ENCODE assay signal across 10 mouse cellular contexts in genomic region chr15:98691486-98692147, GRCm38 (mm10). TPM values are rescaled to one million over a fixed set of nuclear protein-coding genes. Genes with fewer than 3 reads are reported as not detected.
A peak's percentile ranks its signal among the peaks of the same experiment; 100 is the strongest.
DNase-seq lines count a peak whose midpoint lies in the region; ATAC-seq lines count a peak whose summit lies in the region.
"Had no signal": no experiment of that assay in that cellular context is flagged by ENCODE, and none has a peak within 500 bp of the region (broad histone marks: within the 10 kb centered on the region; RNA-seq: fewer than 3 reads in every experiment).

No protein-coding gene starts in this region.

- no peak overlapping the region for H3K9ac ChIP-seq in heart, embryonic 11.5 days (ENCODE audit: low read depth, low read length)
- H3K9ac ChIP-seq in forebrain, embryonic 14.5 days (ENCODE audit: low read length), result no peak overlapping the region
- H3K9ac ChIP-seq in midbrain, embryonic 14.5 days (replicated peaks; ENCODE audit: low read length), result no peak overlapping the region
- H3K9ac ChIP-seq: limb, embryonic 15.5 days had no signal

- H3K27ac ChIP-seq in heart, embryonic 11.5 days (ENCODE audit: low read depth, low read length), result peak overlapping the region; percentile 82
- H3K27ac ChIP-seq in forebrain, embryonic 14.5 days (ENCODE audit: low read depth, low read length), result no peak overlapping the region
- H3K27ac ChIP-seq in midbrain, embryonic 14.5 days (replicated peaks; ENCODE audit: low read depth, low read length), result peak overlapping the region; percentile 43

- H3K9me3 ChIP-seq in heart, embryonic 11.5 days (replicated peaks; ENCODE audit: control insufficient read depth, low read length), result no peaks in the 10 kb centered on the region
- H3K9me3 ChIP-seq in forebrain, embryonic 14.5 days (replicated peaks; ENCODE audit: control insufficient read depth, low read length), result no peaks in the 10 kb centered on the region
- no peaks in the 10 kb centered on the region for H3K9me3 ChIP-seq in midbrain, embryonic 14.5 days (ENCODE audit: control insufficient read depth, low read length)
- H3K9me3 ChIP-seq: limb, embryonic 15.5 days had no signal

- H3K4me3 ChIP-seq in heart, embryonic 11.5 days (ENCODE audit: low read depth, low read length), result no peak overlapping the region
- no peak overlapping the region for H3K4me3 ChIP-seq in forebrain, embryonic 14.5 days (ENCODE audit: low read depth, low read length)
- H3K4me3 ChIP-seq in midbrain, embryonic 14.5 days (replicated peaks; ENCODE audit: low read depth, low read length), result no peak overlapping the region
- H3K4me3 ChIP-seq: limb, embryonic 15.5 days had no signal

- ATAC-seq in heart, embryonic 11.5 days (replicated peaks; ENCODE audit: insufficient number of reproducible peaks, low FRiP score, low TSS enrichment), result no peak
- peak; percentile 15; the same call in 1 of the 2 replicates for ATAC-seq in forebrain, embryonic 14.5 days
- peak; percentile 69; the same call in 1 of the 2 replicates for ATAC-seq in midbrain, embryonic 14.5 days (ENCODE audit: low FRiP score, low TSS enrichment)
- ATAC-seq in monocyte, adult 5-6 weeks (replicated peaks; ENCODE audit: insufficient number of reproducible peaks, low FRiP score, low TSS enrichment, poor library complexity, severe bottlenecking), result no peak

- WGBS in heart, embryonic 11.5 days (ENCODE audit: insufficient replicate concordance), result 48% methylated on average over 7 of the region's 7 CpGs
- WGBS in forebrain, embryonic 14.5 days, result 9% methylated on average over 7 of the region's 7 CpGs
- 1% methylated on average over 7 of the region's 7 CpGs for WGBS in midbrain, embryonic 14.5 days

- no peaks in the 10 kb centered on the region for H3K36me3 ChIP-seq in heart, embryonic 11.5 days (ENCODE audit: control insufficient read depth, insufficient read depth, low read length)
- H3K36me3 ChIP-seq in forebrain, embryonic 14.5 days (ENCODE audit: control insufficient read depth, insufficient read depth, low read length), result no peaks in the 10 kb centered on the region
- no peaks in the 10 kb centered on the region for H3K36me3 ChIP-seq in midbrain, embryonic 14.5 days (ENCODE audit: control insufficient read depth, insufficient read depth, low read length)
- H3K36me3 ChIP-seq: limb, embryonic 15.5 days had no signal

- H3K27me3 ChIP-seq in heart, embryonic 11.5 days (ENCODE audit: control insufficient read depth, insufficient read depth, low read length), result no peaks in the 10 kb centered on the region
- no peaks in the 10 kb centered on the region; the same call in 1 of the 2 replicates for H3K27me3 ChIP-seq in forebrain, embryonic 14.5 days (replicated peaks; ENCODE audit: control insufficient read depth, insufficient read depth, low read length)
- H3K27me3 ChIP-seq in midbrain, embryonic 14.5 days (ENCODE audit: control insufficient read depth, insufficient read depth, low read length), result no peaks in the 10 kb centered on the region
- H3K27me3 ChIP-seq: limb, embryonic 15.5 days had no signal

- peak overlapping the region; percentile 12; the same call in 1 of the 2 replicates for H3K4me2 ChIP-seq in heart, embryonic 11.5 days
- H3K4me2 ChIP-seq in forebrain, embryonic 14.5 days (ENCODE audit: low read length), result no peak overlapping the region
- H3K4me2 ChIP-seq in midbrain, embryonic 14.5 days (ENCODE audit: low read length), result peak overlapping the region; percentile 31
- H3K4me2 ChIP-seq: limb, embryonic 15.5 days had no signal

- H3K4me1 ChIP-seq in heart, embryonic 11.5 days (ENCODE audit: control insufficient read depth, insufficient read depth, low read length), result peaks cover 23% of the 10 kb centered on the region
- peaks cover 11% of the 10 kb centered on the region for H3K4me1 ChIP-seq in forebrain, embryonic 14.5 days (ENCODE audit: control insufficient read depth, insufficient read depth, low read length)
- peaks cover 17% of the 10 kb centered on the region for H3K4me1 ChIP-seq in midbrain, embryonic 14.5 days (ENCODE audit: control insufficient read depth, insufficient read depth, low read length)

- DNase-seq in heart, postnatal 4 days, result no peak
- DNase-seq in R1 (ENCODE audit: low read depth, low spot score), result peak; percentile 66
- peak; percentile 72 for DNase-seq in forebrain, embryonic 14.5 days (ENCODE audit: low spot score)
- DNase-seq in midbrain, embryonic 14.5 days, result peak; percentile 87
- no peak for DNase-seq in testis, postnatal 14 days (ENCODE audit: low spot score)
- no peak for DNase-seq in thymus, postnatal 25 days

RNA-seq across cellular contexts. Expression of gene Rnd1, which starts 14.4 kb away (rescaled TPM):
- 1.2 and 1.6 TPM in 2 replicates for polyA plus RNA-seq in heart, embryonic 11.5 days (2014; fragmentation: Nextera tagmentation; extraction: Ambion mirVana)
- total RNA-seq in heart, postnatal 4 days (2021), result 1 to 10 TPM; 1.5 TPM
- polyA plus RNA-seq in forebrain, embryonic 14.5 days (2014; fragmentation: Nextera tagmentation; extraction: Ambion mirVana), result 6.3 and 6.8 TPM in 2 replicates
- polyA plus RNA-seq in midbrain, embryonic 14.5 days (2014; fragmentation: Nextera tagmentation; extraction: Ambion mirVana), result 7.4 and 9.2 TPM in 2 replicates
- total RNA-seq in monocyte, adult 5-6 weeks (2017), result 1.2 to 2.8 TPM (median 1.5 TPM) in 3 replicates

RNA-seq across cellular contexts. Expression of gene Ccdc65, which starts 16.4 kb away (rescaled TPM):
- 0.23 and 0.37 TPM in 2 replicates for polyA plus RNA-seq in heart, embryonic 11.5 days (2014; fragmentation: Nextera tagmentation; extraction: Ambion mirVana)
- total RNA-seq in heart, postnatal 4 days (2021), result under 1 TPM; 0.38 to 0.55 TPM
- polyA plus RNA-seq in forebrain, embryonic 14.5 days (2014; fragmentation: Nextera tagmentation; extraction: Ambion mirVana), result 3.2 and 3.3 TPM in 2 replicates
- 5.7 and 6.3 TPM in 2 replicates for polyA plus RNA-seq in midbrain, embryonic 14.5 days (2014; fragmentation: Nextera tagmentation; extraction: Ambion mirVana)
- not detected in 3 replicates for total RNA-seq in monocyte, adult 5-6 weeks (2017)
- total RNA-seq: gastrocnemius, postnatal 10 days had no signal

RNA-seq across cellular contexts. Expression of gene Ddx23, which starts 28.9 kb away (rescaled TPM):
- polyA plus RNA-seq in heart, embryonic 11.5 days (2014; fragmentation: Nextera tagmentation; extraction: Ambion mirVana), result 11.2 and 19.6 TPM in 2 replicates
- 10 to 100 TPM; 57.6 to 59.6 TPM for total RNA-seq in heart, postnatal 4 days (2021)
- 18.2 and 24.3 TPM in 2 replicates for polyA plus RNA-seq in forebrain, embryonic 14.5 days (2014; fragmentation: Nextera tagmentation; extraction: Ambion mirVana)
- 17.7 and 24.9 TPM in 2 replicates for polyA plus RNA-seq in midbrain, embryonic 14.5 days (2014; fragmentation: Nextera tagmentation; extraction: Ambion mirVana)
- total RNA-seq in monocyte, adult 5-6 weeks (2017), result 106 to 143 TPM (median 108 TPM) in 3 replicates

RNA-seq across cellular contexts. Expression of gene Fkbp11, which starts 36.4 kb away (rescaled TPM):
- polyA plus RNA-seq in heart, embryonic 11.5 days (2014; fragmentation: Nextera tagmentation; extraction: Ambion mirVana), result 20.4 and 21.1 TPM in 2 replicates
- 10 to 100 TPM; 11.0 to 12.8 TPM for total RNA-seq in heart, postnatal 4 days (2021)
- polyA plus RNA-seq in forebrain, embryonic 14.5 days (2014; fragmentation: Nextera tagmentation; extraction: Ambion mirVana), result 2.6 and 3.8 TPM in 2 replicates
- polyA plus RNA-seq in midbrain, embryonic 14.5 days (2014; fragmentation: Nextera tagmentation; extraction: Ambion mirVana), result 1.7 and 3.8 TPM in 2 replicates
- 0.11 to 2.2 TPM in 2 of 3 replicates, not detected in the other for total RNA-seq in monocyte, adult 5-6 weeks (2017)

Comparison
In these comparisons a context has a peak if more than half of its experiments do, and no peak if none do; other contexts are left out.
1. ATAC-seq: peak in forebrain, embryonic 14.5 days (single experiment) and midbrain, embryonic 14.5 days (single experiment); none in heart, embryonic 11.5 days (single experiment) and monocyte, adult 5-6 weeks (single experiment).
2. DNase-seq: peak in R1 (single experiment), forebrain, embryonic 14.5 days (single experiment) and midbrain, embryonic 14.5 days (single experiment); none in heart, postnatal 4 days (single experiment), testis, postnatal 14 days (single experiment) and thymus, postnatal 25 days (single experiment).